Mouse (Mus musculus): ENCODE measurements around the gene Rarb.

GRCm38 (mm10) chr14:16537433-16537832 lies 281.5 kb downstream of the Rarb start:
- TF ChIP-seq CTCF (IDR thresholded peaks at IDR 0.05) (no peak), EP300 (IDR thresholded peaks at IDR 0.05) (no peak)
